Mouse (Mus musculus) MEL (cell line): ENCODE measurements at regions not wholly inside any gene's neighbourhood (a gene's known extent, or its start where the extent isn't known, plus 50 kb on each side); places are given as distances from the start of the nearest gene placed in this dataset.

Experiments
- DNase-seq: peaks from one replicate; pipeline ENCODE4 v3.0.0; 2011; ENCODE audit warnings: low read depth, low spot score
- H3K27ac ChIP-seq: 2 replicates; pipeline ENCODE4 v1.5.1; 2012; ENCODE audit warnings: low read depth, mild to moderate bottlenecking, control low read depth, low read length, moderate library complexity; ENCODE audit not compliant: control insufficient read depth
- H3K27me3 ChIP-seq, 2 experiments: fragments of 150-350 bp in 1 of 2; sonication (generic) in 1 of 2; 2 replicates each; pipeline ENCODE4 v1.6.1; 2012; ENCODE audit warnings: low read length in 2 of 2, mild to moderate bottlenecking in 2 of 2, improper control_type of control experiment in 1 of 2, moderate library complexity in 1 of 2; ENCODE audit not compliant: insufficient read depth in 2 of 2, control insufficient read depth in 1 of 2
- H3K36me3 ChIP-seq, 2 experiments: 2 replicates each; pipeline ENCODE4 v1.6.1; 2012 to 2014; ENCODE audit warnings: low read length in 2 of 2, improper control_type of control experiment in 1 of 2, inconsistent platforms in 1 of 2, mild to moderate bottlenecking in 1 of 2; ENCODE audit not compliant: insufficient read depth in 2 of 2, control insufficient read depth in 1 of 2
- H3K4me1 ChIP-seq, 2 experiments: fragments of 150-350 bp in 1 of 2; sonication (generic) in 1 of 2; 2 replicates each; pipeline ENCODE4 v1.6.1; 2012; ENCODE audit warnings: low read length in 2 of 2, improper control_type of control experiment in 1 of 2, mild to moderate bottlenecking in 1 of 2; ENCODE audit not compliant: insufficient read depth in 2 of 2, control insufficient read depth in 1 of 2
- H3K4me3 ChIP-seq, 2 experiments: fragments of 150-350 bp in 1 of 2; sonication (generic) in 1 of 2; 2 replicates each; pipeline ENCODE4 v1.5.1; 2012; ENCODE audit warnings: low read depth in 2 of 2, low read length in 2 of 2, mild to moderate bottlenecking in 2 of 2, moderate library complexity in 2 of 2, control low read depth in 1 of 2, improper control_type of control experiment in 1 of 2; ENCODE audit not compliant: control insufficient read depth in 1 of 2, insufficient read depth in 1 of 2
- H3K79me2 ChIP-seq: 2 replicates; pipeline ENCODE4 v1.6.1; 2012; ENCODE audit warnings: mild to moderate bottlenecking, low read length, moderate library complexity; ENCODE audit not compliant: control insufficient read depth, poor library complexity, insufficient read depth
- H3K9ac ChIP-seq: 2 replicates; pipeline ENCODE4 v1.6.1; 2012; ENCODE audit warnings: low read depth, mild to moderate bottlenecking, control low read depth, low read length, moderate library complexity; ENCODE audit not compliant: control insufficient read depth, poor library complexity, severe bottlenecking
- H3K9me3 ChIP-seq: fragments of 150-350 bp; sonication (generic); replicated peaks from 2 replicates; pipeline ENCODE4 v1.6.1; 2012; ENCODE audit warnings: mild to moderate bottlenecking, low read length, improper control_type of control experiment, moderate library complexity; ENCODE audit not compliant: insufficient read depth
- BHLHE40 ChIP-seq: IDR thresholded peaks from 2 replicates; pipeline ENCODE4 v1.6.1; 2012; ENCODE audit warnings: low read depth, mild to moderate bottlenecking, inconsistent platforms, low read length, improper control_type of control experiment, borderline replicate concordance
- E2F4 ChIP-seq: IDR thresholded peaks from 2 replicates; pipeline ENCODE4 v1.6.1; 2011; ENCODE audit warnings: low read depth, low read length, improper control_type of control experiment, borderline replicate concordance
- ELF1 ChIP-seq: IDR thresholded peaks from 2 replicates; pipeline ENCODE4 v1.6.1; 2014; ENCODE audit warnings: low read depth, mild to moderate bottlenecking, inconsistent platforms, low read length, improper control_type of control experiment, moderate library complexity
- EP300 ChIP-seq, 2 experiments: IDR thresholded peaks; 2 replicates each; pipeline ENCODE4 v1.6.1; 2011; ENCODE audit warnings: improper control_type of control experiment in 2 of 2, low read length in 2 of 2, low read depth in 1 of 2, mild to moderate bottlenecking in 1 of 2
- GABPA ChIP-seq: IDR thresholded peaks from 2 replicates; pipeline ENCODE4 v1.6.1; 2012; ENCODE audit warnings: low read depth, mild to moderate bottlenecking, inconsistent platforms, low read length, improper control_type of control experiment, moderate library complexity
- KAT2A ChIP-seq: conservative IDR thresholded peaks from 2 replicates; pipeline ENCODE4 v1.6.1; 2012; ENCODE audit warnings: low read depth, low read length, improper control_type of control experiment, inconsistent platforms
- MAFK ChIP-seq: IDR thresholded peaks from 2 replicates; pipeline ENCODE4 v1.6.1; 2011; ENCODE audit warnings: low read depth, mild to moderate bottlenecking, low read length, improper control_type of control experiment, borderline replicate concordance
- MAZ ChIP-seq: IDR thresholded peaks from 2 replicates; pipeline ENCODE4 v1.6.1; 2012; ENCODE audit warnings: low read depth, mild to moderate bottlenecking, inconsistent platforms, low read length, improper control_type of control experiment
- MEF2A ChIP-seq: IDR thresholded peaks from 2 replicates; pipeline ENCODE4 v1.6.1; 2014; ENCODE audit warnings: low read depth, mild to moderate bottlenecking, inconsistent platforms, low read length, improper control_type of control experiment; ENCODE audit not compliant: poor library complexity, insufficient replicate concordance, severe bottlenecking; ENCODE audit errors: extremely low read depth
- MXI1 ChIP-seq: IDR thresholded peaks from 2 replicates; pipeline ENCODE4 v1.6.1; 2011; ENCODE audit warnings: mild to moderate bottlenecking, low read depth, low read length, improper control_type of control experiment
- MYB ChIP-seq: IDR thresholded peaks from 2 replicates; pipeline ENCODE4 v1.6.1; 2011; ENCODE audit warnings: mild to moderate bottlenecking, low read depth, low read length, improper control_type of control experiment
- MYC ChIP-seq: IDR thresholded peaks from 2 replicates; pipeline ENCODE4 v1.6.1; 2011; ENCODE audit warnings: low read depth, mild to moderate bottlenecking, low read length, improper control_type of control experiment, moderate library complexity
- NRF1 ChIP-seq: IDR thresholded peaks from 2 replicates; pipeline ENCODE4 v1.6.1; 2014; ENCODE audit warnings: low read depth, mild to moderate bottlenecking, inconsistent platforms, low read length, improper control_type of control experiment, moderate library complexity; ENCODE audit not compliant: poor library complexity, insufficient read depth, severe bottlenecking
- POLR2A ChIP-seq, 2 experiments: IDR thresholded peaks; 2 replicates each; pipeline ENCODE4 v1.6.1; 2011 to 2012; ENCODE audit warnings: low read length in 2 of 2, mild to moderate bottlenecking in 2 of 2, control low read depth in 1 of 2, improper control_type of control experiment in 1 of 2, low read depth in 1 of 2, moderate library complexity in 1 of 2; ENCODE audit not compliant: control insufficient read depth in 1 of 2, insufficient read depth in 1 of 2, poor library complexity in 1 of 2
- POLR2AphosphoS2 ChIP-seq: IDR thresholded peaks from 2 replicates; pipeline ENCODE4 v1.6.1; 2011; ENCODE audit warnings: low read length, improper control_type of control experiment
- POLR2AphosphoS5 ChIP-seq: IDR thresholded peaks from 2 replicates; pipeline ENCODE4 v1.6.1; 2012; ENCODE audit warnings: low read depth, borderline replicate concordance, mild to moderate bottlenecking, inconsistent platforms, low read length, moderate library complexity, mixed read lengths
- RAD21 ChIP-seq: IDR thresholded peaks from 2 replicates; pipeline ENCODE4 v1.6.1; 2011; ENCODE audit warnings: mild to moderate bottlenecking, low read depth, low read length, improper control_type of control experiment
- RCOR1 ChIP-seq: IDR thresholded peaks from 2 replicates; pipeline ENCODE4 v1.6.1; 2012; ENCODE audit warnings: low read depth, mild to moderate bottlenecking, inconsistent platforms, low read length, improper control_type of control experiment
- TAL1 ChIP-seq: IDR thresholded peaks from 2 replicates; pipeline ENCODE4 v1.6.1; 2012; ENCODE audit warnings: mild to moderate bottlenecking, inconsistent platforms, low read length, moderate library complexity, mixed read lengths
- TCF12 ChIP-seq: IDR thresholded peaks from 2 replicates; pipeline ENCODE4 v1.6.1; 2014; ENCODE audit warnings: low read depth, mild to moderate bottlenecking, inconsistent platforms, low read length, improper control_type of control experiment, moderate library complexity
- UBTF ChIP-seq: IDR thresholded peaks from 2 replicates; pipeline ENCODE4 v1.6.1; 2012; ENCODE audit warnings: low read depth, mild to moderate bottlenecking, inconsistent platforms, low read length, improper control_type of control experiment, moderate library complexity, borderline replicate concordance; ENCODE audit not compliant: insufficient read depth
- USF1 ChIP-seq: IDR thresholded peaks from 2 replicates; pipeline ENCODE4 v1.6.1; 2014; ENCODE audit warnings: low read depth, mild to moderate bottlenecking, inconsistent platforms, low read length, improper control_type of control experiment, moderate library complexity
- ZC3H11A ChIP-seq: IDR thresholded peaks from 2 replicates; pipeline ENCODE4 v1.6.1; 2012; ENCODE audit warnings: low read depth, mild to moderate bottlenecking, inconsistent platforms, low read length, improper control_type of control experiment
- ZNF384 ChIP-seq: IDR thresholded peaks from 2 replicates; pipeline ENCODE4 v1.6.1; 2012; ENCODE audit warnings: low read depth, mild to moderate bottlenecking, inconsistent platforms, low read length, improper control_type of control experiment

DNA sequence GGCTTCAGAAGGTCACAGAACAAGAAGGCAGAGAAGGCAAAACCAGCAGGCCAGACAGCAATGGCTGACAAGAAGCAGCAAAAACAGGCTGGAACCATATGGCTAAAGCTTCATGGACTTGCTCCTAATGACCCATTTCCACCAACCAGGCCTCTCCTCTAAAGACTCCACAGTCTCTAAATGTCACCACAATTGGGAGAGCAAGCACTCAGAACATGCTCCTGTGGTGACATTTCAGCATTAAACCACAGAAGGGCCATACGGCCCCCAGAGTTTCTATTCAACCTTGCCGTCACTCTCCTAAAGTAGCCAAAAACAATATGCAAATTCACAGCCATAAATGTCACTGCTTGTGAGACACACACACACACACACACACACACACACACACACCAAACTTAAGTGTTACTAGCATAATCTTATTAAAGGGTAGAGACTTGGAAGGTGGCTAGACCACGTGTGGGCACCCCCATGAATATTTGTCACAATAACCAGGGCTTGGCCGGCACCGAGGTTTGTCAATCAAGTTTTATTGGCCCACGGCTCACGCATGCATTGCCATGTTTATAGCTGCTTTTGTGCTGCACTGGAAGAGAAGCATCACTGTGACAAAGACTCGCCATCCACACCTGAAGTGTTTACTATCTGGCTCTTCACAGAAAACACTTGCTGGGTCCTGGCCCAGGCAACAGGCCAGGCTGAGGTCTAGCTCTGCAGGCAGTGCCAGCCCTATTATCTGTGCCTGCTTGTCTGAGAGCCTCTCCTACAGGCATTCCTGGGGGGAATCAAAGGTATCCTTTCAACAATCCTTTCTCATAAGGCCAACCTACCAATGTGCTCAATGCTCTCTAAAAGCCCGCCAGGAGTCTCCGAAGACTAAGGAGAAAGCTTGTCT lies 75.6 kb upstream of the Dap start:
- Histone ChIP-seq H3K9me3 (no peaks in the 10 kb centered on the region), H3K79me2 (no peaks in the 10 kb centered on the region), H3K9ac (no peak overlapping the region), H3K27ac (no peak overlapping the region), H3K4me3 (no peak overlapping the region), H3K27me3 (no peaks in the 10 kb centered on the region), H3K4me1 (no peaks in the 10 kb centered on the region), H3K36me3 (no peaks in the 10 kb centered on the region)
- no peak for DNase-seq
- TF ChIP-seq MAZ (no peak), POLR2AphosphoS5 (no peak), MAFK (no peak), POLR2A (IDR thresholded peaks at IDR 0.05; ENCODE audit: control insufficient read depth in 1 of 2, insufficient read depth in 1 of 2, low read depth in 1 of 2, low read length in 2 of 2, poor library complexity in 1 of 2) (no peak), MYC (no peak), EP300 (IDR thresholded peaks at IDR 0.05; ENCODE audit: low read depth in 1 of 2, low read length in 2 of 2) (no peak), ZC3H11A (no peak), UBTF (no peak), MYB (no peak), KAT2A (no peak), ELF1 (no peak), RCOR1 (no peak), MEF2A (no peak), BHLHE40 (no peak), NRF1 (no peak), USF1 (no peak), TCF12 (no peak)

DNA sequence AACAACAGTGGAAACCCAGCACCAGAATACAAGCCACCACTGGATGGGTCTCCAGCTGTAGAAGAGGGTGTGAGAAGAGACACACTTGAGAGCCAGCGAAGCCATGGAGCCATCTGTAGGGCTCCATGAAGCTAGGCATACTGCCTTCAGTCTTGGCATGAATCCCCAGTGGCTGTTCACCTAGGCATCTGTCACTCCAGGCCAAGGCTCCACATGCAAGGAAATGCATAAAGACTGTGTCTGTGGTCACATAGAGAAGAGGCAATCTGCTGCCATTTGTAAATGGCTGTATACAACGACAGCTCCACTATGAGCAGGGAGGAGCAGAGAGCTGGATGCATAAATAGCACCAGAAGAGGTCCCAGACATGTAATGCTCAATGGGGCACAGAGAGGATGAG lies 74.3 kb upstream of the Dap start:
- Histone ChIP-seq H3K36me3 (no peaks in the 10 kb centered on the region), H3K27ac (no peak overlapping the region), H3K4me3 (no peak overlapping the region), H3K9ac (no peak overlapping the region), H3K79me2 (no peaks in the 10 kb centered on the region), H3K9me3 (no peaks in the 10 kb centered on the region), H3K27me3 (no peaks in the 10 kb centered on the region), H3K4me1 (no peaks in the 10 kb centered on the region)
- TF ChIP-seq POLR2AphosphoS5: no peak
- no peak for TF ChIP-seq MXI1
- TF ChIP-seq POLR2A (IDR thresholded peaks at IDR 0.05; ENCODE audit: control insufficient read depth in 1 of 2, insufficient read depth in 1 of 2, low read depth in 1 of 2, low read length in 2 of 2, poor library complexity in 1 of 2): no peak
- no peak for TF ChIP-seq GABPA
- TF ChIP-seq MYC: no peak
- TF ChIP-seq POLR2AphosphoS2: no peak
- TF ChIP-seq MEF2A: no peak
- no peak for TF ChIP-seq RCOR1
- TF ChIP-seq E2F4: no peak
- no peak for TF ChIP-seq TAL1
- no peak for TF ChIP-seq ZNF384
- no peak for TF ChIP-seq RAD21
- DNase-seq: no peak
